Mouse (Mus musculus) small intestine, adult 2 months (tissue): Measurements from ENCODE around the gene Lce1e.

ENCODE experiments used
- CTCF ChIP-seq: fragments of 200-500 bp; IDR thresholded peaks from 2 replicates; pipeline ENCODE4 v1.5.1; 2012; ENCODE audit warnings: low read depth, mild to moderate bottlenecking, control low read depth, inconsistent platforms, low read length, moderate library complexity, mixed read lengths; ENCODE audit not compliant: insufficient replicate concordance, insufficient read length; ENCODE audit errors: extremely low read depth
- POLR2A ChIP-seq: fragments of 200-500 bp; IDR thresholded peaks from 2 replicates; pipeline ENCODE4 v1.6.1; 2012; ENCODE audit warnings: low read depth, mild to moderate bottlenecking, control low read depth, inconsistent platforms, low read length, moderate library complexity

DNA sequence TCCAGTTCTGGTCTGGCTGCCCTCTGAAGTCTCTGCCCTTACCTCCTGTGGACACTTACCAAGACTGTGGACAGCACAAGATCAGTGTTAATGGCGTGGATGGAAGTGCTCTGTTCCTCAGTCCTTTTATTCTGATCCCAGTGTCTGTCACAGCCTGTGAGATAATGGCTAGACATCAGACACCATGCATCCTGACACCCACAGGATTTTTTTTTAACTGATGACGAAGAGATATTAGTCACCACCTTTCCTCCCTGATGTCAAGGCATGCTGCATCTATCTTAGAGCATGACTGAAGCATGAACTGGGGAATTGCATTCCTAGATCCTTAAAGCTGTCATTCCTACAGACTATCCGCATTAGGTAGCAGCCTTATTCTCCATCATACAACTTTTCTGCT lies 11.4 kb upstream of the Lce1e start, which contains the start of gene Lce1f:
- TF ChIP-seq POLR2A, result no peak
- no peak for TF ChIP-seq CTCF
